Mouse (Mus musculus): ENCODE results near the gene Mob4.

Mob4 gene

DNA sequence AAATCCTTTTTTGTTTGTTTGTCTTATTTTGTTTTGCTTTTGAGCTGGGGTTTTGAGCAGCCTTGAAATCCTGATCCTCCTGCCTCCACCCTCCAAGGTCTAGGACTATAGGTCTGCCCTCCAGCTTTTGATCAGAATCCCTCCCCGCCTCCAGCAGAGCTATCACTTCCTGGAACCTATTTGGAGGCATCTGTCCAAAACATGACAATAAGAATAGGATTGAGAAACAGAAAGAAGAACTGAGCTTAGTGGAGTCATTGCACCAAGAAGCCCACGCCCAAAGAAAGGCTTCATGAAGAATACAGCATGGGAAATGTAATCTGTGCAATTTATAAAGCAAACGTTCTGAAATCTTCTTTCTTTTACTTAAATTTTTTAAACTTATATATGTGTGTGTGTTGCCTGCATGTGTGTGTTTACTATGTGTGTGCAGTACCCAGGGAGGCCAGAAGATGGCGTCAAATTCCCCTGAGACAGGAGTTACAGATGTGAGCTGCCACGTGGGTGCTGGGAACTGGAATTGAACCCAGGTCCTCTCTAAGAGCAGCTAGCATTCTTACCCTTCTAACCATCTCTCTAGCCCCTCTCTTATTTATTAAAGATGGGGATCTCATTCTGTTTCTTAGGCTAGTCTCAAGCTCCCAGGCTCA is 49.0 kb downstream of the Mob4 start:
- DNase-seq (ENCODE audit: low read depth, low spot score), result peak; percentile 71

DNA sequence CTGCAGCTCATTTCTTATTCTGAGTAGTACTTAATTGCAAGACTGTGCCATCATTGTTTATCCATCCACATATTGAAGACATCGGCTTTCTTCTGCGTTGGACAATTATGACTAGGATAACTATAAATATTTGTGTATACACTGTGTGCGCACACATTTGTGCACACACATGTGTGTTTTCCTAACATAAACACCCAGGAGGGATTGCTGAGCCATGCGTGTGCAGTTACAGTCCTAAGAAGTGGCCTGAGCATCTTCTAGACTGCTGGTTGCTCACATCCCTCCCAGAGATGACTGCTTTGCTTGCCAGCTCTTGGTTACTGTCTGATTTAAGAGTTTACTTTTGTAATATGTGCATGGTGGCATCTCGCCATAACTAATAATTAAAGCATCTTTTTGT is 51.4 kb downstream of the Mob4 start:
- DNase-seq (ENCODE audit: low read depth, low spot score), result no peak

DNA sequence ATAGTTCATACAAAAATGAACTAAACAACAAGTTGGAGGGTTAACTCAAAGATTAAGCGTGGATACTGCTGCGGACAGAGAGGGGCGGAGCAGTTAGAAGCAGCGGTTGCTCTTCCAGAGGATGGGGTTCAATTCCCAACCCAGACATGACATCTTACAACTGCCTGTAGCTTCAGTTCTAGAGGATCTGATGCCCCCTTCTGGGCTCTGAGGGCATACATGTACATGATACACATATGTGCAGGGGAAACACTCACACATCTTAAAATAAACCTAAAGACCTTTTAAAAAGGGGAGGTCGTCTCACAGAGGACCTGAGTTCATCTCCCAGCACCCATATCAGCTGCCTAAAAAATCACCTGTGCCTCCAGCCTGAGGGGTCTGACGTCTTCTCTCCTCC is 54.7 kb downstream of the Mob4 start:
- peak; percentile 56 for DNase-seq (ENCODE audit: low read depth, low spot score)

DNA sequence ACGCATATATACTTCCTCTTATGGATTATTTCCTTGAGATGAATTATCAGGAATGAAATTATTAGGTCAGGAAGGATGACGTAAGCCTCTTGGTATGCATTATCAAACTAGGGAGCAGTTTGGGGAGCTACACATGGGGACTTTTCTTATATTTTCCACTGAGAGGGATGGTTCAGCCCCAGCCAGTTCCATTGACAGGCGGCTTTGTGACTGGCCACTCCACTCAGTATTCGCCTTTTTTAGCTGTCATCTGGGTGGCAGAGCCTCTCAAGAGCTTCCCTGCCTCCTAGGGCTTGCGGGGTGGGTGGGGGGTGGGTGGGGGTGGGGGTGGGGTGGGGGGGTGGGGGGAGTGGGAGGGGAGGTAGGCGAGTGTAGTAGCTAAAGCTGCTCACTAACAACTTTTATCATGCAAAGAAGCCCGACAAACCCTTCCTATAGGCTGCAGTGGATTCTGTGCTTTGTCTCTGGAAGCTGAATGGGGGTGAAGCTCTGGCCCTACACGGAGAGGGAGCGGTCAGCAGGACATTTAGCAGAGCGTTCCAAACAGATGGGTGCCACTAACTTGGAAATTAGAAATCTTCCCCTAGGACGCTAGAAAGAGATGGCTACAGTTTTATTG is 55.7 kb downstream of the Mob4 start:
- peak; percentile 25 for DNase-seq (ENCODE audit: low read depth, low spot score)

DNA sequence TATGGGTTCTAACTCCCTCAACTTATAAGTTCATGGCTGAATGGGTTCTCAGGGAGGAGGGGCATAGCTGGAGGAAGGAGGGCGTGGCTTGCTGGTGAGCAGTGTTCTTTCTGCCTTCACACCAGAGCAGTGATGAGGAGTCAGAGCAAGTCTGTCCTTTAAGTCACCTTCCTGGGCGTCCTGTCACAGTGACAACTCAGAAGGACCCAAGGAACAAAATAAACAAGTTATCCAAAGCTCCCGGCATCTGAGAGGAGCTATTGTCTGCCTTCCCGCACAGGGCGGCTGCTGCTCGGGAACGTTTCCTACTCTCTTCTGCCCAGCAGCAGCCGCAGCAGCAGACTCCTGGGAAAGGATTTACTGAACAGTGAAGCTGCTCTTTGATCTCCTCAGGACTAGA is 61.0 kb downstream of the Mob4 start:
- peak; percentile 62 for DNase-seq (ENCODE audit: low read depth, low spot score)

DNA sequence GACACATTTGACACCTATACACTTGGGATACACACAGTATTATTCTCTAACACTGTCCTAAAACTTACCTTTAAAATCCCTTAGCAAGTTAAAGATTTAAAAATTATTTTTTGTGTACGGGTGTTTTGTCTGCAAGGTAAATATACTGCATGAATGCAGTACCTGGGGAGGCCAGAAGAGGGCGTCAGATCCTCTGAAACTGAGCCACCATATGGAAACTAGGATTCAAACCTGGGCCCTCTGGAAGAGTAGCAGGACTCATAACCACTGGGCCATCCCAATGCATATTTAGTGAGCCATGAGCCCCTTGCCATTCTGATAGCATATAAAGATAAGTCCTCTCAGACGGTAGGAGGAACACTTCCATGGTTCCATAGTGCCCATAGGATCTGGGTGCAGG is 61.8 kb downstream of the Mob4 start:
- peak; percentile 62 for DNase-seq (ENCODE audit: low read depth, low spot score)

DNA sequence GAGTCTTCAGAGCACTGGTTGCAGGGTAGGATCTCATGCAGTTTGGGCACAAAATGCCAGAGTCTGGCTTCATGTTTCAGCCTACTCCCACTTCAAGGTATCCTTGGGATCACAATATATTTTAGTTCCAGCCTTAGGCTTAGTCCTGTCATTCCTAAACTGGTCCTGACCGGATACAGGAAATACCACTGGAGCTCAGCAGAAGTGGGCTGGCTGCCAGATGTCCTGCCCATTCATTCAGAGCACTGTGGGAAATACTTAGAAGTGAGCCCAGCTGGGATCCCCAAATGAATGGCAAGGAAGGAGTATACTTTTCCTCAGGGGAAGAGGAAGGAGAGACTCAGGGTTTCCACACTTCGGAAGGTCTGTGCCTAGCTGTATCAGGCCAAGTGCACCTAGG is 62.3 kb downstream of the Mob4 start:
- peak; percentile 54 for DNase-seq (ENCODE audit: low read depth, low spot score)

DNA sequence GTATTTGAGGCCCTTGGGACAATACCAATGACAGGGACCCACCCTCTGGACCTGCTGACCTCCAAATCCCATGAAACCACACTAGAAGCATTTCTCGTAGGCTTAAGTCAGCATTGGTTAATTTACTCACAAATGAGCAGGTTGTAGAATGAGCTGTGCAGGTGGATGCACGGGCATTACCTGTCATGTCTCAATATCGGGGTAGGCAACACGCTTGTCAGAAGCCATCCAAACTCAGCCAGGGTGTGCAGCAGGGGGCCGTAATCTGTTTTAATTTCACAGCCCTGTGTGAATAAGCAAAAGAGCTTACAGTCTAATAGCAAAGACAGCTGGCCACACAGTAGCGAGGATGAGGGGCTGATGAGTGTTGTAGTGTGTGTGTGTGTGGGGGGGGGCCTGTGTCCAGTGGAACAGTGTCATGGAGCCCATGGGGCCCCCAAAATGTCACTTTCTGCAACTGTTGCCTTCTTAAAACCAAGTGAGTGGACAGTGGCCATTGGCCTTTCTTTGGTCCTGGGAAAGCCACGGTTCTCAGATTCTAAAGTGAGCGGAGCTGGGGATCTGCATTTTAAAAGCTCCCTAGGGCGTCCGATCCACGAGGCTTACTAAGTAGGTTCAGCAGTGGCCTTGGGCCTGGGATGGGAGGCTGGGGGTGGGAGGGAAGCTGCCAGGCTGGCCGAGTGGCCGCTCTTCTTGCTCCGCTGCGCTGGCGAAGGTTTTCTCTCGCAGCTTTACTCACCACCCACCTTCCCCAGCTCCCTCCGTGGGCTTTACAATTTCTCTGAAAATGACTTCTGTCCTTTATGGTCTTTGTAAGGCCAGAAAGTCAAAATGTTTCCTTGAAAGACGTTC is 63.3 kb downstream of the Mob4 start:
- no peak for DNase-seq (ENCODE audit: low read depth, low spot score)

DNA sequence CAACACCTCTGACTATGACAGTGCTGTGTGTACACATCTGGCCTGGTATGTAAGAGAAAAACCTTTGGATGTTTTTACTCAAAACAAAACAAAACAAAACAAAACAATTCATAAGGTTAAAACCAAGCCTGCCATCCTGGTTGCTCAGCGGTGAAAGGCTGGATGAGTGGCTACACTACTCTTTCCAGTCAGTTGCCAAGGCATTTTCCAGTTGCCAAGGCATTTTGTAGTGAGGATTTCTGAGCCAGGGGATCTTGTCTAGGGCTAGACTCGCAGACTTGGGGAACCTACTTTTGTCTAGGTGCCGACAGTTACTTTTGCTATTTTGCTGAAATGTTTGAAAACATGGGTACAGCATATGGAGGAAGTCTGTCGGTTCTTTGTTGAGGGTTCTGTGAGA is 64.0 kb downstream of the Mob4 start:
- peak; percentile 43 for DNase-seq (ENCODE audit: low read depth, low spot score)

DNA sequence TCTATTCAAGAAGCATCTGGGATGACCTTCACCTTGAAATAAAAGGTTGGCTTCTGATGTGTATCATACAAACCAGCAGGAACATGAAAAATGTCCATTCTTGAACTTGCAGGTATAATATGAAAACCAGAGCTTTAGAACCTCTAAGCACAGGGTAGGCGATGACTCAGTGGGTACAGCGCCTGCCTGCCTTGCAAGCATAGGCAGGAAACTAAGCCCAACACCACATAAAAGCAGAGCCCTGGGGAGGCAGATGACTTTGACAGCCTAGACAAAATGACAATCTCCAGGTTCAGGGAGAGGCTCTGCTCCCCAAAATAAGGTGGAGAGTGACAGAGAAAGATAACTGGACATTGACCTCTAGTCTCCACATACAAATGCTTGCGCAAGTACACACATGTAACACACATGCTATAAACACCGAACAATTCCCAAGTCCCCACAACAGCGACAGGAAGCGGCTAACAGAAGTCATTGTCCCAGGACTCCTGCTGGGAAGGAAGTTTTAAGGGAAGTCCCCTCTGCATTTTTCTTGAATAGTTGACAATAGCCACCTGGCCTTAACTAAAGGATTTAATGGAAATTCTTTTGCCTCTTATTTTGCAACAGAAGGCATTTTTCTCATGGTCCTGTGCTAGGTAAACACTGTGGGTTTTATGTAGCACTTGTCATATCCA is 65.4 kb downstream of the Mob4 start:
- peak; percentile 60 for DNase-seq (ENCODE audit: low read depth, low spot score)

DNA sequence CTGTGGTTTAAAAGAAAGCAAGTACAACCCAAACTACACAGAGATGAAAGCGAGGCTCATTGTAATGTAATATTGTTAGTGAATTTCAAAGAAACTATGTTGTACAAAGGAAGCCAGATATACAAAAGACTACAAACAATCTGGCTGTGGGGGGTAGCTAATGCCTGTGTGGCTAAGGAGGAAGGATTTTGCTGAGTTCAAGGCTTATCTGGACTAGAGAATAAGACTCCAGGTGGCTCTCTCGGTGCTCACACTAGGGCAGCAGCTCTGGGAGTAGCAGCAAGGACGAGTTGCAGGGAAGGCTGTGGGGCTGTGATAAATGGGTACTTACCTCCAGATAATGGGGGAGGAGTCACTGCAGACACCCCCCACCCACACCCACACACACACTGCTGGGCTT is 67.7 kb downstream of the Mob4 start:
- DNase-seq (ENCODE audit: low read depth, low spot score), result peak; percentile 97

DNA sequence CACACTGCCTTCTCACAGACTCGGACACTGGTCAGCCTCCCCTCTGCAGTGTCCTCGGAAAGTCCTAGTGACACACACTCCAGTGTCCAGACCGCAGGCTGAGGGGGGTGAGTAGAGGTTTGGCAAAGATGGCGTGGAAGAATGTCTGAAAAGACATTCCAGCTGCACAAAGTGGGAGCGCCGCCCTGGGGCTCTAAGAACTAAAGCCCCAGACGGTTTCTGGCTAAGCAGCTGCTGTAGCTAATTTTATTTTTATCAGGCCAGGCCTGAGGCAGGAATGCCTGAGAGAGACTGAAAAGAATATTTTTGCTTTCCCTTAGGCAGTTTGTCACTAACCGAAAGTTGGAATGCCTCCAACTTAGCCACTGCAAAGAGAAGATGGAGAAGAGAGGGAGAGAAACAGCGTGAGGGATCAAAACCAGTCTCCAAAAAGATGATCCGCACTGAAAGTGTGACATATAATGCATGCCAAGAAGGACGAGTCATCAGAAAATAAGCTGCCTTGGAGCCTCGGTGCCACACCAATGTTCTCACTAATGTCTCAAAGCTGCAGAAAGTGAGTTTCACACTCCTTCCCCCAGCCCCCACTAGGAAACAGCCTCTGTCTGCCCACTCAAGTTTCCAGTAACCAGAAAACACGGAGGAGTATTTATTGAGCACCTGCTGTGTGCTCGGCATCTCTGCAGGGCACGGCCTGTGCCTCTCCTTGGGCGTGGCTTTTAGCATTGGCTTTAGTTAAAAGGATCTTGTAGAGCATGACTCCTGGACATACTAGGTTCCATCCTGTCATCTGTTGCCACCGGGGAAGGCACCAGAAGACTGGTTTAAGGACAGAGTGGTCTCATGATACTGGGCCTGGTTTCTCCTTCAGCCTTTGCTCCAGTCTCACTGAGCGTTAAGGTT is 71.1 kb downstream of the Mob4 start:
- DNase-seq (ENCODE audit: low read depth, low spot score), result no peak
